Mouse (Mus musculus): ENCODE measurements around the gene Ccdc83. TPM values are rescaled to one million over a fixed set of nuclear protein-coding genes. Genes with fewer than 3 reads are reported as not detected.

Ccdc83 gene
- polyA plus RNA-seq, 1 experiment from 2014 or later = not detected

GRCm38 (mm10) chr7:90291885-90292284, 26.3 kb upstream of the Ccdc83 start:
- Histone ChIP-seq H3K27ac (ENCODE audit: low read length) (no peak overlapping the region), H3K4me2 (replicated peaks; ENCODE audit: low read depth, low read length) (no peak overlapping the region), H3K27me3 (ENCODE audit: control insufficient read depth, insufficient read depth, low read length) (no peaks in the 10 kb centered on the region), H3K9me3 (ENCODE audit: control insufficient read depth, low read depth, low read length) (no peaks in the 10 kb centered on the region), H3K4me1 (ENCODE audit: control insufficient read depth, insufficient read depth, low read length) (no peaks in the 10 kb centered on the region), H3K9ac (replicated peaks; ENCODE audit: low read depth, low read length) (no peak overlapping the region), H3K36me3 (ENCODE audit: control insufficient read depth, insufficient read depth, low read length) (no peaks in the 10 kb centered on the region), H3K4me3 (ENCODE audit: low read depth, low read length) (no peak overlapping the region)
- WGBS = 77% methylated on average over 6 of the region's 6 CpGs
- ATAC-seq (ENCODE audit: insufficient number of reproducible peaks, insufficient read depth, low FRiP score, low read depth) = no peak

- Histone ChIP-seq H3K27me3 (ENCODE audit: control insufficient read depth, insufficient read depth, low read length) (no peaks in the 10 kb centered on the region), H3K9me3 (ENCODE audit: control insufficient read depth, low read depth, low read length) (no peaks in the 10 kb centered on the region), H3K4me1 (ENCODE audit: control insufficient read depth, insufficient read depth, low read length) (peaks cover 4% of the 10 kb centered on the region; the same call in 1 of the 2 replicates), H3K4me3 (ENCODE audit: low read depth, low read length) (no peak overlapping the region), H3K9ac (replicated peaks; ENCODE audit: low read depth, low read length) (no peak overlapping the region), H3K4me2 (replicated peaks; ENCODE audit: low read depth, low read length) (peak overlapping the region; percentile 10; the same call in 1 of the 2 replicates), H3K36me3 (ENCODE audit: control insufficient read depth, insufficient read depth, low read length) (no peaks in the 10 kb centered on the region), H3K27ac (ENCODE audit: low read length) (no peak overlapping the region)
- WGBS = 33% methylated on average over 7 of the region's 7 CpGs
- ATAC-seq (ENCODE audit: insufficient number of reproducible peaks, insufficient read depth, low FRiP score, low read depth) = peak; percentile 46; the same call in 1 of the 2 replicates
Observed at GRCm38 (mm10) chr7:90284793-90285192, 19.2 kb upstream of the Ccdc83 start.

DNA sequence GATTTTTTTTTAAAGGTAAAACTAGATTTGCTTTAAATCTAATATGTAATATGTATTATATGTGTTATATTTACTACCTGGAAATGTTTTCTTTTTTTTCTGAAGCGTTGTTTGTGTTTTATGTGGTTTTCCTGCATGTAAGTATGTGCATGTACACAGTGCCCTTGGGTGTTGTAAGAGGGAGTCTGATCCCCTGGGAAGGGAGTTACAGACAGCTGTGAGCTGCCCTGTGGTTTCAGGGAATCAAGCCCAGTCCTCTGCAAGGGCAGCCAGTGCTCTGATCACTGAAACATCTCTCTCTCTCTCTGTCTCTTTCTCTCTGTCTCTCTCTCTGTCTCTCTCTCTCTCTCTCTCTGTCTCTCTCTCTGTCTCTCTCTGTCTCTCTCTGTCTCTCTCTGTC, 17.2 kb upstream of the Ccdc83 start:
- H3K4me1 ChIP-seq (ENCODE audit: control insufficient read depth, insufficient read depth, low read length) = peaks cover 4% of the 10 kb centered on the region; the same call in 1 of the 2 replicates
- H3K4me2 ChIP-seq (replicated peaks; ENCODE audit: low read depth, low read length) = no peak overlapping the region
- no peak for ATAC-seq (ENCODE audit: insufficient number of reproducible peaks, insufficient read depth, low FRiP score, low read depth)
- no peak overlapping the region for H3K27ac ChIP-seq (ENCODE audit: low read length)
- H3K9ac ChIP-seq (replicated peaks; ENCODE audit: low read depth, low read length) = no peak overlapping the region
- WGBS = 85% methylated on average over 1 of the region's 1 CpGs
- no peaks in the 10 kb centered on the region for H3K36me3 ChIP-seq (ENCODE audit: control insufficient read depth, insufficient read depth, low read length)
- no peak overlapping the region for H3K4me3 ChIP-seq (ENCODE audit: low read depth, low read length)
- no peaks in the 10 kb centered on the region for H3K27me3 ChIP-seq (ENCODE audit: control insufficient read depth, insufficient read depth, low read length)
- no peaks in the 10 kb centered on the region for H3K9me3 ChIP-seq (ENCODE audit: control insufficient read depth, low read depth, low read length)

DNA sequence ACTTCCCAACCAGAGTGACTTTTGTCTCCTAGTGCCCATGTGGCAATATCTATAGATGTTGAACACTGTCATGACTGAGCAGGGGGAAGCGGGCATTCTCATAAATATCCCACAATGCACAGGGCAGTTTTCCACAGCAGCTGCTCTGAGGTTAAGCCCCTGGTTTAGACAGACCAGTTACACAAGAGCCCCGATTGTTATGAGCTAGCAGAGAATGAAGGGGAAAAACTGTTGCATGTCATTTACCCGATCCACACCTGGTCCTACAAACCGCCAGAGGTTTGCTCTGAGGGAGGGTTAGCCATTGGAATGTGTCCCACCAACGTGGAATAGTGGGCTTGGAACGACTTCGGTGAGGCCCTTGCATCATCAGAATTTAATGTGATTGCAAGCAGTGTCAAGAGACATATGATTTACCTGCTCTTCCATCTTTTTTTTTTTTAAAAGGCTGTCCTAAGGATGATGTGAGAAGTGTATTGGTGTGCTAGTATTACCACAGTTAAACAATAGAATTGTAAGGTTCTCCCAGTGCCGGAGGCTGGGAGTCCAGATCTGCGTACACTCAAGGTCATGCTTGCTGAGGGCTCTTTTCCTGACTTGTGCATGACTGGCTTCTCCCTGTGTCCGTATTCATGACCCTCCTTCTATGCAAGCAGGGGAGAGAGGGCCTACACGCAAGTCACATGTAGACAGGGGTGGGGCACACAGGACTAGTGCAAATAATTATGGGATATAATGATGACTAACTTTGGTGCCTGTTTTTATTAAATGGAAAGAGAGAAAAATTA, 16.4 kb upstream of the Ccdc83 start:
- no peak for ATAC-seq (ENCODE audit: insufficient number of reproducible peaks, insufficient read depth, low FRiP score, low read depth)
- H3K4me3 ChIP-seq (ENCODE audit: low read depth, low read length) = no peak overlapping the region
- WGBS = 59% methylated on average over 11 of the region's 11 CpGs

GRCm38 (mm10) chr7:90280878-90281277, 15.3 kb upstream of the Ccdc83 start:
- no peak overlapping the region for H3K4me3 ChIP-seq (ENCODE audit: low read depth, low read length)
- H3K4me2 ChIP-seq (replicated peaks; ENCODE audit: low read depth, low read length) = no peak overlapping the region
- no peaks in the 10 kb centered on the region for H3K27me3 ChIP-seq (ENCODE audit: control insufficient read depth, insufficient read depth, low read length)
- H3K27ac ChIP-seq (ENCODE audit: low read length) = no peak overlapping the region
- no peaks in the 10 kb centered on the region for H3K36me3 ChIP-seq (ENCODE audit: control insufficient read depth, insufficient read depth, low read length)
- H3K4me1 ChIP-seq (ENCODE audit: control insufficient read depth, insufficient read depth, low read length) = peaks cover 4% of the 10 kb centered on the region; the same call in 1 of the 2 replicates
- 51% methylated on average over 8 of the region's 8 CpGs for WGBS
- no peak overlapping the region for H3K9ac ChIP-seq (replicated peaks; ENCODE audit: low read depth, low read length)
- no peaks in the 10 kb centered on the region for H3K9me3 ChIP-seq (ENCODE audit: control insufficient read depth, low read depth, low read length)
- no peak for ATAC-seq (ENCODE audit: insufficient number of reproducible peaks, insufficient read depth, low FRiP score, low read depth)

More for the DNA sequence above, 16.4 kb upstream of the Ccdc83 start:
- Histone ChIP-seq H3K4me2 (replicated peaks; ENCODE audit: low read depth, low read length) (no peak overlapping the region), H3K9me3 (ENCODE audit: control insufficient read depth, low read depth, low read length) (no peaks in the 10 kb centered on the region), H3K36me3 (ENCODE audit: control insufficient read depth, insufficient read depth, low read length) (no peaks in the 10 kb centered on the region), H3K4me1 (ENCODE audit: control insufficient read depth, insufficient read depth, low read length) (peaks cover 4% of the 10 kb centered on the region; the same call in 1 of the 2 replicates), H3K27me3 (ENCODE audit: control insufficient read depth, insufficient read depth, low read length) (no peaks in the 10 kb centered on the region), H3K9ac (replicated peaks; ENCODE audit: low read depth, low read length) (no peak overlapping the region), H3K27ac (ENCODE audit: low read length) (no peak overlapping the region)

DNA sequence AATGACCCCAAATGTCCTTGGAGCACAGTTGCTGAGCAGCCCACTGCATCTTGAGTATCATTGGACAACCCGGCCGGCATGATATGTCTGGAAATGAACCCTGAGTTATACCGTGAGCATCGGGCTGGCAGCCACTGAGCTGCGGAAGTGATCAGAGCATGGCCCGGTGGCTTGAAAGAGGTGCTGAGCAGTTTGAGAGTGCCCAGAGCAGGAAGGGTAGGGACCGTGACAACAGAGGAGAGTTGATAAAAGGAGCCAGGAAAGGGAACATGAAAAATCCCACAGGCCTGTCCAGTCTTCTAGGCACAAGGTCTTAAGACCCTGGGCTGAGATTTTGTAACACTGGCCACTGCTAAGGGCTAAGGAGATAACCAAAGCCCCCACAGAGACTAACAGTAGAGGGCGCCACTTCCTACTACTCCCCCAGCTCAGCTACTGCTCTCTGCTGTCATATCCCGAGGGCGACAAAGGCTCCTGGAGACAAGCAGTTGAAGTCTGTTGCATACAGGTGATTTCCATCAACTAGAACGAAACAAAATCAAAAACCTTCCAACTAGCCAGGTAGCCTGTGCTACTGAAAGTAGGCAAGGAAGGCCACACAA, 14.8 kb upstream of the Ccdc83 start:
- Histone ChIP-seq H3K4me2 (replicated peaks; ENCODE audit: low read depth, low read length) (no peak overlapping the region), H3K9ac (replicated peaks; ENCODE audit: low read depth, low read length) (no peak overlapping the region), H3K9me3 (ENCODE audit: control insufficient read depth, low read depth, low read length) (no peaks in the 10 kb centered on the region), H3K36me3 (ENCODE audit: control insufficient read depth, insufficient read depth, low read length) (no peaks in the 10 kb centered on the region), H3K4me3 (ENCODE audit: low read depth, low read length) (no peak overlapping the region), H3K4me1 (ENCODE audit: control insufficient read depth, insufficient read depth, low read length) (peaks cover 4% of the 10 kb centered on the region; the same call in 1 of the 2 replicates), H3K27ac (ENCODE audit: low read length) (no peak overlapping the region), H3K27me3 (ENCODE audit: control insufficient read depth, insufficient read depth, low read length) (no peaks in the 10 kb centered on the region)
- WGBS = 68% methylated on average over 11 of the region's 11 CpGs
- no peak for ATAC-seq (ENCODE audit: insufficient number of reproducible peaks, insufficient read depth, low FRiP score, low read depth)

DNA sequence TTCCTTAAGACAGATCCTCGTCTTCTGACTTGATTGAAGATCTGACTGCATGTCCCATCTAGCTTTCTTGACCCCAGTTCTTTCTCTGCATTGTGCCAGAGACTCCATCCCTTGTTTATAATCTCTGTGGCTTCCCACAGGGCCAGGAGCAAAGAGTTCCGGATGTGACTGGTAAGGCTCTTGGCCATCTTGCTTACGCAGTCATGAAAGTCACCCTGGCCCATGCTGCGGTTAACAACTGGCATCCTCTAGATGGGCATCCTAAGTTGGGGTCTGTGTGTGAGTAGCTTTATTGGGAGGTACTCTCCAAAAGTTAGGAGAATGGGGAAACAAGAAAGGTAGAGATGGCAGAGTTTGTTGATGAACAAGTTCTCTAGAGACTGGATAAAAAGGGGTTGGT, 13.6 kb upstream of the Ccdc83 start:
- no peak overlapping the region for H3K27ac ChIP-seq (ENCODE audit: low read length)
- no peak overlapping the region for H3K4me3 ChIP-seq (ENCODE audit: low read depth, low read length)
- no peak overlapping the region for H3K9ac ChIP-seq (replicated peaks; ENCODE audit: low read depth, low read length)
- ATAC-seq (ENCODE audit: insufficient number of reproducible peaks, insufficient read depth, low FRiP score, low read depth) = no peak
- 91% methylated on average over 4 of the region's 4 CpGs for WGBS
- H3K9me3 ChIP-seq (ENCODE audit: control insufficient read depth, low read depth, low read length) = no peaks in the 10 kb centered on the region
- peaks cover 4% of the 10 kb centered on the region; the same call in 1 of the 2 replicates for H3K4me1 ChIP-seq (ENCODE audit: control insufficient read depth, insufficient read depth, low read length)
- no peaks in the 10 kb centered on the region for H3K27me3 ChIP-seq (ENCODE audit: control insufficient read depth, insufficient read depth, low read length)
- H3K4me2 ChIP-seq (replicated peaks; ENCODE audit: low read depth, low read length) = no peak overlapping the region
- H3K36me3 ChIP-seq (ENCODE audit: control insufficient read depth, insufficient read depth, low read length) = no peaks in the 10 kb centered on the region

DNA sequence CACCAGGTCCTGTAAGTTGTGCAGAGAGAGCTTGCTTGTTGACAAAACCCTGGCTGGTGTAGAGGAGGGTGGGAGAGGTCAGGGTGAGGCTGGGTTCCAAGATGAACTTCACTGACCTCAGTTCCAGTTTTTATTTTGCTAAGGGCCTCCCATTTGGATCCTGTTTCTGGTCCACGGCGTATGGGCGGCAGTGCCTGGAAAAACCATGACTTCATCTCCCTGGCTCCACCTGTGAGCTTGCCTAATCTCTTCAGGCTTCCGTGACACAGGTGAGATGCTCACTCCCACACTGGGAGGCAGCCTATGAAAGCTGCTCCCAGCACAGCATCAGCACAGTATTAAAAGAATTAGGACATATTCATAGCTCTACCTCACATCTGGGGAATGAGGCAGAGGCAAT, 12.2 kb upstream of the Ccdc83 start:
- Histone ChIP-seq H3K9ac (replicated peaks; ENCODE audit: low read depth, low read length) (no peak overlapping the region), H3K4me3 (ENCODE audit: low read depth, low read length) (no peak overlapping the region), H3K4me1 (ENCODE audit: control insufficient read depth, insufficient read depth, low read length) (peaks cover 4% of the 10 kb centered on the region; the same call in 1 of the 2 replicates), H3K9me3 (ENCODE audit: control insufficient read depth, low read depth, low read length) (no peaks in the 10 kb centered on the region), H3K27ac (ENCODE audit: low read length) (no peak overlapping the region), H3K27me3 (ENCODE audit: control insufficient read depth, insufficient read depth, low read length) (no peaks in the 10 kb centered on the region), H3K4me2 (replicated peaks; ENCODE audit: low read depth, low read length) (no peak overlapping the region), H3K36me3 (ENCODE audit: control insufficient read depth, insufficient read depth, low read length) (no peaks in the 10 kb centered on the region)
- peak; percentile 53; the same call in 1 of the 2 replicates for ATAC-seq (ENCODE audit: insufficient number of reproducible peaks, insufficient read depth, low FRiP score, low read depth)
- WGBS = 60% methylated on average over 4 of the region's 4 CpGs
